Mouse (Mus musculus) brain, embryonic 14.5 days (tissue): Measurements from ENCODE around the gene Cryba2.

ENCODE experiments used
- CTCF ChIP-seq: fragments of 200-500 bp; IDR thresholded peaks from 2 replicates; pipeline ENCODE4 v1.5.1; 2012; ENCODE audit warnings: inconsistent platforms, mild to moderate bottlenecking, moderate library complexity, borderline replicate concordance; ENCODE audit not compliant: insufficient read depth, insufficient read length; ENCODE audit errors: extremely low read depth
- POLR2A ChIP-seq: fragments of 200-500 bp; IDR thresholded peaks from 2 replicates; pipeline ENCODE4 v1.6.1; 2012; ENCODE audit warnings: mild to moderate bottlenecking, inconsistent platforms, borderline replicate concordance; ENCODE audit not compliant: poor library complexity, insufficient read depth, insufficient read length, severe bottlenecking; ENCODE audit errors: extremely low read depth

- TF ChIP-seq POLR2A (no peak), CTCF (no peak)
These were observed 401 bp downstream of the Cryba2 start for GRCm38 (mm10) chr1:74892351-74893133.
